Mouse (Mus musculus): Measurements from ENCODE around the gene Muc5ac. TPM values are rescaled to one million over a fixed set of nuclear protein-coding genes. Genes with fewer than 3 reads are reported as not detected.

Gene Muc5ac
- polyA plus RNA-seq, 1 experiment from 2014 or later, result 0.87 TPM

DNA sequence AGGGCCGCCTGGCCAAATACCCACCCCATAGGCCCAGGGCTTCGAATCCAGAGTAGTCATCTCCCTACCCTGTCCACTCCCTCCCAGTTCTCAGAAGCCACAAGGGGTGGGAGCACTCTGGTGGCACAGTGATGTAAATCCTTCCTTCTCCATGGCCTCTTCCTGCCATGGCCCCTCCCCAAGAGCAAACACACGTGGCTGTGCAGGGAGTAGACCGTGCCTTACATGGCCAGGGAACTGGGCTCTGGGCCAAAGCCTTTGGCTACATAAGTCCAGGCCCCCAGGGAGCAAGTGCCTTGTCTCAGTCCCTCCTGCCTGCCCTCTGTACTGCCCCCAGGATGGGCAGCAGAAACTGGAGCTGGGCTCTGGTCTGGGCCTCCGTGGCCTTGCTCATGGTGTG is 50.0 kb downstream of the Muc5ac start, which contains the start of gene Muc5b:
Gene Muc5b, plus strand, starts transcription at position 292 of the 400 bp plus-strand sequence.
- Histone ChIP-seq H3K4me1 (peaks cover 8% of the 10 kb centered on the region), H3K9me3 (no peaks in the 10 kb centered on the region), H3K4me3 (replicated peaks) (no peak within 1 kb of the TSS), H3K36me3 (no peaks in the 10 kb centered on the region), H3K27me3 (replicated peaks) (no peaks in the 10 kb centered on the region), H3K9ac (no peak within 1 kb of the TSS), H3K4me2 (no peak within 1 kb of the TSS), H3K27ac (no peak within 1 kb of the TSS)
- ATAC-seq (ENCODE audit: insufficient read depth, low FRiP score, low read depth), result peak; percentile 82; the same call in 1 of the 2 replicates
- WGBS, result 53% methylated on average over 5 of the region's 5 CpGs

DNA sequence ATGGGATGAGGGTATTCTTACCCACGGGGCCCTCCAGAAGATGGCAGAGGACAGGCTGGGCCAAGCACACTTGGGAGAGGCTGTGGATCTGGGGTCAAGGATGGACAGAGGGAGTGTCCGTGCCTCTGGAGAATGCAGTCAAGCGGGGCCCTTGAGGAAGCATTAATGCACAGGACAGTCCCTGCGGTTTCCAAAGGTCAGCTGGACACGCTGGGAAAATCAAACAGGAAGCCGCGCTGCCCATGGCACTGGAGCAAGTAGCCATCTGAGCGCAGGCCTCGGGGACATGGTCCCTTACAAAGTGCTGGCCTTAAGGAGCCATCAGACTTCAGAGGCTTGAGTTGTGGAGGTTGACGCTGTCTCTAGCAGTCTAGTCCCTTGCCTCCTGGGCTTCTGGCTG is 51.6 kb downstream of the Muc5ac start:
- H3K36me3 ChIP-seq, result no peaks in the 10 kb centered on the region
- H3K27ac ChIP-seq, result no peak overlapping the region
- no peak overlapping the region for H3K4me3 ChIP-seq (replicated peaks)
- no peaks in the 10 kb centered on the region for H3K27me3 ChIP-seq (replicated peaks)
- no peak overlapping the region for H3K4me2 ChIP-seq
- ATAC-seq (ENCODE audit: insufficient read depth, low FRiP score, low read depth), result no peak
- H3K4me1 ChIP-seq, result peaks cover 8% of the 10 kb centered on the region
- H3K9ac ChIP-seq, result no peak overlapping the region
- no peaks in the 10 kb centered on the region for H3K9me3 ChIP-seq
- WGBS, result 89% methylated on average over 10 of the region's 10 CpGs

DNA sequence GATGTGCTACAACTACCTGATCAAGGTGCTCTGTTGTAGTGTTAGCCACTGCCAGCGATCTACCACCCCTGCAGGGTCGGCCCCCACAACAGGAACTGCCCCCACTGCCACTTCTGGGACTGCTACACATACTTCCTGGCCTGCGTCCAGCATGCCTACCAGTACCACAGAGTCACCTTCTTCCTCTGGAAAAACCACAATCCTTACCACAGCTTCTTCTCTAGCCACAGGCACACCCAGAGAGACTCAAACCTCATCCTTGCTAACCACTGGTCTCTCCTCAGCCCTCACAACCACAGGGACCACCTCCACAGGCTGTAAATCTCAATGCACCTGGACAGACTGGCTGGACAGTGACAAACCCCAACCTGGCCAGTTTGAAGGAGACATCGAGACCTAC is 72.3 kb downstream of the Muc5ac start:
- no peaks in the 10 kb centered on the region for H3K27me3 ChIP-seq (replicated peaks)
- H3K27ac ChIP-seq, result no peak overlapping the region
- no peaks in the 10 kb centered on the region for H3K9me3 ChIP-seq
- 68% methylated on average over 4 of the region's 4 CpGs for WGBS
- no peak overlapping the region for H3K9ac ChIP-seq
- no peak for ATAC-seq (ENCODE audit: insufficient read depth, low FRiP score, low read depth)
- no peak overlapping the region for H3K4me2 ChIP-seq
- H3K4me3 ChIP-seq (replicated peaks), result no peak overlapping the region
- H3K36me3 ChIP-seq, result no peaks in the 10 kb centered on the region
- H3K4me1 ChIP-seq, result no peaks in the 10 kb centered on the region

Other genes starting within 250 kb of the Muc5ac start
- 50.7 and 58.0 TPM in 2 replicates for gene Chid1, start 249.1 kb upstream of the Muc5ac start, polyA plus RNA-seq (2015; fragmentation: Nextera tagmentation; extraction: Ambion mirVana)
- 78.4 TPM in 2 replicates for gene Ap2a2, start 226.8 kb upstream of the Muc5ac start, polyA plus RNA-seq (2015; fragmentation: Nextera tagmentation; extraction: Ambion mirVana)
- 2.0 and 3.3 TPM in 2 replicates for gene Muc6, start 133.7 kb upstream of the Muc5ac start, polyA plus RNA-seq (2015; fragmentation: Nextera tagmentation; extraction: Ambion mirVana)
- 2.7 and 2.8 TPM in 2 replicates for gene Muc2, start 98.6 kb upstream of the Muc5ac start, polyA plus RNA-seq (2015; fragmentation: Nextera tagmentation; extraction: Ambion mirVana)
- 0.32 and 0.40 TPM in 2 replicates for gene Muc5b, start 50.1 kb downstream of the Muc5ac start, polyA plus RNA-seq (2015; fragmentation: Nextera tagmentation; extraction: Ambion mirVana)
- gene Tollip, start 129.5 kb downstream of the Muc5ac start, polyA plus RNA-seq (2015; fragmentation: Nextera tagmentation; extraction: Ambion mirVana), result 43.0 and 48.1 TPM in 2 replicates
- gene Brsk2, start 160.8 kb downstream of the Muc5ac start, polyA plus RNA-seq (2015; fragmentation: Nextera tagmentation; extraction: Ambion mirVana), result 1.6 and 2.0 TPM in 2 replicates

Data from stomach, embryonic 15.5 days (tissue).